Mouse (Mus musculus) thymus, postnatal 10 days (tissue): ENCODE measurements around the gene Slc25a20.
A peak's percentile ranks its signal among the peaks of the same experiment; 100 is the strongest.

Source experiments
- DNase-seq, 2 experiments: peaks; one replicate each; pipeline ENCODE4 v3.0.0; 2021; ENCODE audit warnings: low spot score in 2 of 2

The Slc25a20 gene

DNA sequence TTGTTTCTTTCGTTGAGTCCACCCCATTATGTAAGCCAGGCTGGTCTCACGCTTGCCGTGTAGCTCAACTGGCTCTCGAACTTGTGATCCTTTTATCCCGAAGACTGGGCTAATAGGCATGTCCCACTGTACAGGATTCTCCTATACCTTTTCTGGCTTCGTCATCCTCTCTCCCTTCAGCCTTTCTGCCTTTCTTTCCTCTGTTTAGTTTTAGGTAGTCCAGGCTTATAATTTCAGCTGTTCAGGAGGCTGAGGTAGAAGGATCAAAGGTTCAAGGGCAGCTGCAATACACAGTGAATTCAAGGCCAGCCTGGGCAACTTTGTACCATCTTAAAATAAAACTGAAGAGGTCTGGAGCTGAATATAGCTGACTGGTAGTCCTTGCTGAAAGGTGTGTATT lies 25.3 kb downstream of the Slc25a20 start:
- DNase-seq, result no peak

DNA sequence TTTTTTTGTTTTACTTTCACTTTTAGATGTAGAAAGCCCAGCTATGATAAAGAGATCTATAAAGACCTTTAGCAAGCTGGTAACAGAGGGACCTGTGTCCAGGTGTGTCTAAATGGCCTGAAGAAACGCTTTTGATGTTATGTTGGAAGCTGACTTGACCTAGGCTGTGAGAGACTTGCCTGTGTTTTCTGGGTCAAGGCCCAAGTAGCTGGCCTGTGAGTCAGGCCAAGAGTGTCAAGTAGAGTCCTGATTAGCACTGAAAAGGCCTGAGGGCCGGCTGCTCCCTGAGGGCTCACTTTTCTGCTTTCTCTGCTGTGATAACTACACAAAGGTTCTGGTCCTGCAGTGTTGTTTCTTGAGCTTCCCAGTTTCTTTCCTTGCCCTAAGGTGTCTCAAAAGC lies 25.8 kb downstream of the Slc25a20 start:
- no peak for DNase-seq

DNA sequence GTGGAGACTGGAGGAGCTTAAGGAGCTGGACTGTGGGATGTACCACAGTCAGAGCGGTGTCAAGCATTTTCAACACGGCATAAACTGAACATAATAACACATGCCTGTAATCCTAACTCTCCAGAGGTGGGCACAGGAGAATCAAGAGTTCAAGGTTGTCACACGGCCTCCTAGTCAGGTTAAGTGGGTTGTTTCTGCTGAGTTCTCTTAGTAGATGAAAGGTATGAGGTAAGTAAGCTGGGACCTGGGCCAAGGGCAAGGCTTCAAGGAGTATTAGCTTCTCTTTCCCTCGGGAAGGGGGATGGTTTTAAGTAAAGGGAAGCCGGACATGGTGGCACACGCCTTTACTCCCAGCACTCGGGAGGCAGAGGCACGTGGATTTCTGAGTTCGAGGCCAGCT lies 26.6 kb downstream of the Slc25a20 start:
- DNase-seq, result no peak

DNA sequence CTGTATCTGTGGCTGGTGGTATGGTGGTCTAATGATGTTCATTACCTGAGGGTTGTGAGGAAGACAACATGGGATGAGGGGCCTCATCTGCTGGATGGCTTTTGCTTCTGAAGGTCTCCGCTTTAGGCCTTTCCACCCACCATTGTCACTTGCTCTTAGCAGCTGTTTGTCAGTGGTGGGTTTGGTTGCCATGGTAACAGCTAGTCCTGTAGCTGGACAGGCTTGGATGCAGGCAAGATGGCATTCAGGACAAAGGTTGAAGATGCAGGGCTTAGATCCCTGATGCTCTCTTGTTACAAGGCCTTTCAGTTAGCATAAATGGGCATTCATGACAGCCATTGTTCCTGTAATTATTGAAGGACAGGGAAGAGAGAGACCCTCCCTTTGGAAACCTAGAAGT lies 27.2 kb downstream of the Slc25a20 start, which contains the start of gene Prkar2a:
TSS of gene Prkar2a (plus strand) at position 209 of the 400 bp plus-strand sequence.
- no peak for DNase-seq

DNA sequence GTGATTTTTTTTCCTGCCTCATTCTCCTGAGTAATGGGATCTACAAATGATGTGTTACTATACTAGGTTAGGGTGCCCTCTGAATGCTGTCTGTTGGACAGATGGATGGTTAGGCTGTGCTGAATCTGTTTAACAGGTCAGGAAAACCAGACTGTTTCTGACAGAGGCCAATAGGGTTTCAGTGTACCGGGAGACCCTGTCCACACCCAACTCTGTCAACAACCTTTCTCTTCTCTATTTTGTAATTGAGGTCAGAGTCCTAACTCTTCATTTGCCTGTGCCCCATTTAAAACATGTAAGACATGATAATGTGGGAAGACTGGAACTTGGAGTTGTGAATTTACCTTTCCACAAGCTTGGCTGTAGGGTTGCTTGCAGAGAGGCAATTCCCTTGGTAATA lies 28.1 kb downstream of the Slc25a20 start:
- no peak for DNase-seq

DNA sequence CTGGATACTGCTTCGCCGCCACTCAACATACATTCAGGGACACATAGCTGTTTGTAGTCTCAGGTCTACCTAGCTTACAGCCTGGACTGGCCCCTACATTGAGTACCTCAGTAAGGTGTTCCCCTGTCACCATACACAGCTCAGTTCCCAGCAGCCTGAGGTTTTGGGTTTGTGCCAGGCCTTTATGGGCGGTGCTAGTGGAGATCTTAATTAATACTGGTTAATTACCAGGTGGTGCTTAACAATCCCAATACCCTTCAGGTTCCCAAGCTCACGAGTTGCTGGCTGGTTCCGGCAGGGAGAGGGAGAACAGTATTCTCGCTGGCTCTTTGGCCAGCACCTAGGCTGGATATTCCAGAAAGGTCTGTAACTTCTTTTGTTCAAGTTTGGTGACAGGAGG lies 29.0 kb downstream of the Slc25a20 start:
- DNase-seq, result no peak

DNA sequence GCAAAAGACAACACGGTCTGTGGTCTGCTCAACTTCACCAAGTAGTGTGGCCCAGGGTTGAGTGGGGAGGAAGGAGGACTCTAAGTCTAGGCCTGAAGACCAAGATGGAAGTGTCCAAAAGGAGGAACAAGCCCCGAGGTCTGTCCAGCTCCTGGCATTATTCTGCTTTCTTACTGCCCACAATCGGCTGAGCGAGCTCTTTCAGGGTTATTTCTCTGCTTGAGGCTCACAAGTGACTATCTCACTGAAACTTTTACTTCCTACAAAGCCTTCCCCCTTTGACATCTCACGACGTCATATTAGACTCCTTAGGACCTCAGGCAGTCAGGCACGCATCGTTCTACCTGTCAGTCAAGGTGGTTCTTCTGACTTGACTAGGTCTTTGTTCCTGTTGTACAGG lies 29.5 kb downstream of the Slc25a20 start:
- no peak for DNase-seq

DNA sequence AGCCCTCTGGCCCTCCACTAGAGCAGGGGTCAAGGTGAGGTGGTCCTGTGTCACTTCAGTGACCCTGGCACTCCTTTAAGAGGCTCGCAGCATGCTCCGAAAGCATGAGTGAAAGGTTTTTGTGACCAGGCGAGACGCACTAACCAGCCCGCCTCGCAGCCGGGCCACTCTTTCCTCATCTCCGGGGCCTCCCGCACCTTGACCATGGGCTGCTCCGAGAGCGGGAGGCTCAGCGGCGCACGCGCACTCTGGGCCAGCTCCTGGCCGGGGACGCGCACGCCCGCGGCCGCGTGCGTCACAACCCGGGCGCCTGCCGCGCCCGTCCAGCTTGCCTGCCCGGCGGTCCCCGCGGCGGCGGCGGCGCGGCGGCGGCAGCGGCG lies 29.9 kb downstream of the Slc25a20 start:
- peak; percentile 7 to 50 for DNase-seq

DNA sequence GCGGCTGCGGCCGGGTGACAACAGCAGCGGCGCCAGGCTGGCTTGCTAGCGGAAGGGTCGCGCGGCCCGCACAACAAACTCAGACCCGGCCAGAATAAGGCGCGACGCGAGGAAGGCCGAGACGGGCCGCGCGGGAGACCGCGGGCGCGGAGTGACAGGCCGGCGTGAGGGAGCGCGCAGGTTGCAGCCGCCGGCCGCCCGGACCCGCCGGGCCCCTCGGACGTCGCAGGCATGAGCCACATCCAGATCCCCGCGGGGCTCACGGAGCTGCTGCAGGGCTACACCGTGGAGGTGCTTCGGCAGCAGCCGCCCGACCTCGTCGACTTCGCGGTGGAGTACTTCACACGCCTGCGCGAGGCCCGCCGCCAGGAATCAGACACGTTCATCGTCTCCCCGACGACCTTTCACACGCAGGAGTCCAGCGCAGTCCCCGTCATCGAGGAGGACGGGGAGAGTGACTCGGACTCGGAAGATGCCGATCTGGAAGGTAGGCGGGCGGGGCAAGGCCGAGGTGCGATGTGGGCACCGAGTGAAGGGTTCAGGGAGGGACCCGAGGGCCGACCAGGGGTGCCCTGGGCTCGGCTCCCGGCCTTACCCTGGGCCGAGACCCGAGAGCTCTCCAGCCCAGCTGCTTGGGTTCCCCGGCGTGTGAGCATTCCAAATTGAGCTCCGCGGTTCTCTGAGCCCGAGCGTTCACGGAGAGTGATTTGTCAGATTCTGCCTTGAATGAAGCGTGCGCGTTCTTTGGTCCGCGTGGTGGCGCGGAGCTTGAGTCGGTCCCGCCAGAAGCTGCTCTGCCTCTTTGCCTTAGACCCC lies 30.5 kb downstream of the Slc25a20 start:
- peak; percentile 12 to 36 for DNase-seq

DNA sequence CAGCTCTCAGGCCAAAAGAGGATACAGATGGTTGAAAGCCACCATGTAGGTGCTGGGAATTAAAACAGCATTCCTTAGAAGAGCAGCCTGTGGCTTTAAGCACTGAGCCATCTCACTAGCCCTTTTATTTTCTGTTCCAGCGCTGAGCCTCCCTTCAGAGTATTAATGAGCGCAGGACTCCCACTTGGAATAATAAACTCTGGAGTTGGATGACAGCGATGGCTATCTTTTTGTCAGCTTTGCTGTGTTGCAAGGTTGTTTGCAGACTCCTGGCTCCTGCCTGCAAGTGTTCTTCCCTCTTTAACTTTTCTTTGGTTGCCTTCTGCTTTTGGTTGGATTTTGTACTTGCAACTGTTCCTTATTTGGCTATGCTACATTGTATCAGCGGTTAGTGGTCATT lies 32.1 kb downstream of the Slc25a20 start:
- no peak for DNase-seq

DNA sequence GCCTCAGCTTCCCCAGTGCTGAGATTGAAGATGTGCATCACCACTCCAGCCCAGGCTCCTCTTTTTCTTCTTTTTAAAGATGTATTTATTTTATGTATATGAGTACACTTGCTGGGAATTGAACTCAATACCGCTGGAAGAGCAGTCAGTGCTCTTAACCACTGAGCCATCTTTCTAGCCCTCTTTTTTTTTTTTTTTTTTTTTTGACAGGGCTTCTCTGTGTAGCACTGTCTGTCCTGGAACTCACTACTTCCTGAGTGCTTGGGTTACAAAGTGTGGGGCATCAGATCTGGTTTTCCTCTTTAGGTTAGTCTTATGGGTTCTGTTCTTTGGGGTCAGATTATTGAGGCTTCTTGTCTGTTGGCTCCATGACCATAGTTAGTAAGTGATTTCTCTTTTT lies 32.6 kb downstream of the Slc25a20 start:
- DNase-seq, result no peak

DNA sequence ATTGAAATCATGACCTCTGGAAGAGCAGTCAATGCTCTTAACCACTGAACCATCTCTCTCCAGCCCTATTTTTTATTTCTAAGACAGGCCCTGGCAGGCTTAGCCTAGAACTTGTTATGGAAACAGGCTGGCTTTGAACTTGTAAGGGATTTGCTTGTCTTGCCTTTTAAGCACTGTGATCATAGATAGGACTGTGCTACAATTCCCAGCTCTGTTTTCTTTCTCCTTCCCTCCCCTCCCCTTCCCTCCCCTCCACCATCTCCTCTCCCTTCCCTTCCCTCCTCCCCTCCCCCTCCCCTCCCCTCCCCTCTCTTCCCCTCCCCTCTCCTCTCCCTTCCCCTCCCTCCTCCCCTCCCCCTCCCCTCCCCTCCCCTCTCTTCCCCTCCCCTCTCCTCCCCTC lies 40.6 kb downstream of the Slc25a20 start:
- DNase-seq, result no peak

DNA sequence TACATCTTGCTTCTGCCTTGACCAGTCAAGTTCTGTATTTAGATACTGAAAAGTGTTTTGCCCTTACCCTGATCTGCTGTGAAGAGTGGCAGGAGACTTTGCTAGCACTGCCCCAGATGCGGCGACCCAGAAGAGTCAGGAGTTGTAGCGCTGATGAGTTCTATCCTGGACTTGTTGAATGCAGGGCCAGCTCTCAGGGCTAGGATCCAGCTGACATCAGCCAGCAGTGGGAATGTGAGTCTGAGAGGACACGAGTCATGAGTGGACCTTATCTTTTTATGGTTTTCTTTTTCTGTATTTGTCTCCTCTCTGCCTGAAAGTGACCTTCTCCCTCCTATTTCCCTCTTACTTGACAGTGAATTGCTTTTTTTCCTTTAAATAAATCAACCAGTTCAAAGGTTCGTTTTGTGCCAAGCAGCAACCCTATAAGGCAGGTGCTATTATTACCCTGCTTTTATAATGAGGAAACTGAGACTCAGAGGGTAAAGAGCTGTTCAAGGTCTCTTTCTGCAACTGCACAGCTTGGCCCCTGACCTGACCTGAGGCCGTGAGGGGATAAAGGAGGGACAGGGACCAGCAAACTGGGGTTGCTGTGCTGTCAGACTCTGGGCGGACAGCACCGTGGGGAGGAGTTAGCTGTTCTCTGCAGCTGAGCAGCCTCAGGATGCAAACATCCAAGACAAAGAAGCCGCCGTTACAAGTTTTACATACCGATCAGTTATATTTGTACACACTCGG lies 41.7 kb downstream of the Slc25a20 start:
- no peak for DNase-seq

DNA sequence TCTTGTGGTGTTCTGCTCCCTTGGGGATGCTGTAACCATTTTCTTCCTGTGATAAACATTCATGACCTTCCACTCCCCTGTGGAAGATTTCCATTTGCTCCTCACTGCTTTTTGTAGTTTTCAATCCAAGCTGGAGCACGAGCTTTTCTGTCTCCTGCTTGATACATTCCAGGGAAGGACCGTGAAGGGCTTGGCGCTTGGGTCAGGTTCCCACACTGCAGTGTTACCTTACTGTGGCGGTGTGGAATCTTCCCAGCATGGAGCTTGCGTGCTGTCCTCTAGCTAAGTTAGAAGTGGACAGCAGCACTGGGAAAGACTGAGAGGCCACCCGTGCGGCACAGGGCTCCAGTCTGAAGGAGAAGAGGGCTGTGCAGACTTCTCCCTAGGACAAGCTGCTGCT lies 42.7 kb downstream of the Slc25a20 start:
- DNase-seq, result no peak

DNA sequence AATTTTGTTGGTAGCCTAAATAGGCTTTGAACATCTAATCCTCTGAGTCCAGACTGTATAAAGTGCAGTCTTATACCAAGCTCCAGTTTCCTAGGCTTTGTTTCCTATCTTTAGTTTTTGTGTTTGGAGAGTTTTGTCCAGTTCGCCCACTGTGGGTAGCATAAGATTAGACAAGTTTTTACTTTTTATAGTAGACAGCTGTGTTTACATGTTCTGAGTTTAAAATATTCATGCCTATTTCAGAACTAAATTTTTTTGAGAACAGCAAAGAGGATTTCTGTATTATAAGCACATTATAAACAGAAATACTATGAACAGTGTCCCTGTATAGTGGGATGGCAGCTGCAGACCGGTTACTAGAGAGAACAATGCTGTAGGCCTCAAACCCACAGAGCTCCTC lies 45.3 kb downstream of the Slc25a20 start:
- DNase-seq, result no peak

DNA sequence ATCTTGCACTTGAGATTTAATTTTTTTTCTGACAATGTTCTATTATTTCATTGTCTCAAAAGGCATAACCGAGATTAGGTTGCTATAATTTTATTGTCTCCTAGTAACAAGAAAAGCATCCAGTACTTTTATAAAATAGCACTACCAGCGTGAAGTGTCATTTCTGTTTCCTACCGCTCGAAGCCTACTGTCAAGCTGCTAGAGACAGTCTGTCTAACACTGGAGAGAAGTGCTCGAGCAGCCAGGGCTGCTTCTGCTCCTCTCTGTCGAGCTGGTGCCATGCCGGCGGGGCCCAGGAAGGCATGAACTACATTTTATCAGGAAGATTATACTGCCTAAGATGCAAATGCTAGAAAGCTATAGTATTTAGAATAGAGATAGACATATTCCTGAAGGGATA lies 46.9 kb downstream of the Slc25a20 start:
- DNase-seq, result no peak

DNA sequence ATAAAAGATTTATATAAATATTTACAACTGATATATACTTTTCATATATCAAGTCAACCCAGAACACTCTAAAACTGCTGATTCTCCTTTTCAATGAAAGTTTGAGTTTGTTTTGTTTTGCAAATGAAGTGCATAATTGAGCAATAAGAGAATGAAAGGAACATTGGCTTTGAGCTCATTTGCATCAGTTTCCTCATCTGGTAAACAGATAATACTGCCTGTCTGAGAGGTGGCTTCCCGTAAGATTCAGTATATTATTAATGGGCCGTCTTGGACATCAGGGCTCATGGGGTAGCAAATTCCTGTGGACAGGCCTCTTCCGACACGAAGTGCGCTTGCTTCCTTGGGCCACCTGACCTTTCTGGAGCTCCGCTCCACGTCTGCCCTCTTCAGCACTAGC lies 48.9 kb downstream of the Slc25a20 start:
- DNase-seq, result no peak

DNA sequence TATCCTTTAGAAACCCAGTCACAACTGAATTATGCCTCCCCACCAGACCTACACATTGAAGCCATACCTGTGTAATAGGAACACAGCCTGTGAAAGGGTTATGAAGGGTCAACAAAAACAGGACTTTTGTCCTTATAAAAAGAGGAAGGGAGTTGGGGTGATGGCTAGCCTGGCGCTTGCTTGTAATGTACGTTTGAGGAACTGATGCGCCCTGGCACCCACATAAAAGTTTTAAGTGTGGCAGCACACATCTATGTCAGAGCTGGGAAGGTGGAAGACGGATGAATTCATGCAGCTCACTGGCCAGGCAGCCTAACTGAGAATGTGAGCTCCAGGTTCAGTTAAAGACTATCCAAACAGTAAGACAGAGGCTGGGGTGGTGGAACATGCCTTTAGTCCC lies 54.3 kb downstream of the Slc25a20 start:
- DNase-seq, result no peak

DNA sequence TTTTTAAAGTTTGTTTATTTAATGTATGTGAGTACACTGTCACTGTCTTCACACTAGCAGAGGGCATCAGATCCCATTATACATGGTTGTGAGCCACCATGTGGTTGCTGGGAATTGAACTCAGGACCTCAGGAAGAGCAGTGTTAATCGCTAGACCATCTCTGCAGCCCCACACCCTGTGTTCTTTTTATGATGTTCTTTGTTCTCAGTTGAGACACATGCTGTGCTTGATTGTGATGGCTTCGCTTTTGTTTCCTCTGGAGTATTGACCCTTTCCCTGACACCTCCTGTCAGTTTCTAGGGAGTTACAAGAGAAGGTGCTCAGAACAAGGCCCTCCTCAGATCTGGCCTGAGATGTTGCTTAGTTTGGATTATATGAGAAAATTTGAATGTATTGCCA lies 61.9 kb downstream of the Slc25a20 start:
- no peak for DNase-seq

DNA sequence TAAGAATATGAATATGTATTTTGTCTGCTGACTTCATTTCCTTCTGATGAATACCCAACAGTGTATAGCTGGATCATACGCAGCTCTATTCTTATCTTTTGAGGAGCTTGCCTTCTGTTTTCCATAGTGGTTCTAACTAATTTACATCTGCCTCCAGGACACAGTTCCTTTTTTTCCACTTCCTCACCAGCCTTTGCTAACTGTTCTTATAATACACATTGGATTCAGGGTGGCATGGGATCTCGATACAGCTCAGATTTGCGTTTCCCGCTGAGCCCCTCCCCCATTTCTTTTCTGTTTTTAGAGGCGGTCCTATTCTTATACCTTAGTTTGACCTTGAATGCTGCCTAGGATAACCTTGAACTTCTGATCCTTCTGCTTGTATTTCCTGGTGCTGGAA lies 64.2 kb downstream of the Slc25a20 start:
- no peak for DNase-seq

DNA sequence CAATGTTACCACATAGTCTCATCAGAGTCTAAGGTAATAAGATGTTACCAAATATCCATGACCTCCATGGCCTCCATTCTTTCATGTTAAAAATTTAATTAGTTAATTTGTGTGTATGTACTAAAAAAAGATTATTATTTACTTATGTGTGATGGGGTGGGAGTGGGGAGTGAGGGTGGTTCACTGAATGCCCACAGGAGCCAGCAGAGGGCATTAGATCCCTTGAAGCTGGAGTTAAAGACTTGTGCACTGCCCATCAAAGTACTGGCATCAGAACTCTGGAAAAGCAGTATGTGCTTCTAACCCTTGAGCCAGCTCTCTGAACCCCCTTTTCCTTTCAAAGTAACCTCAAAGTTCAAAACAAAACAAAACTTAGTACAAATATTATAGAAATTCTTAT lies 67.2 kb downstream of the Slc25a20 start:
- no peak for DNase-seq

DNA sequence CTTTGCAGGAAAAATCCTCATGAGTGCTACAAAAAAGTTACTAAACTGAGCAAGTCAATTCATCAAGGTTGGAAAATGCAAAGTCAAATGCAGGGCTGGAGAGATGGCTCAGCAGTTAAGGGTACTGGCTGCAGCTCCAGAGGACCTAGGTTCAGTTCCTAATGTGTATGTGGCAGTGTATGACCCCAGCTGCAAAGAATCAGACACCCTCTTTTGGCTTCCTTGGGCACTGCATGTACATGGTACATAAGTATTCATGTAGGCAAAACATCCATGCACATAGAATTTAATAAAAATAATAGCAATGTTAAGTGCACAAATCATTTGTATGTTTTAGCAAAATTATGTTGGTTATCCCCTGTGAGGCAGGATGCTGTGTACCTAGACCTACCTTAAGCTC lies 70.6 kb downstream of the Slc25a20 start:
- no peak for DNase-seq
